Mouse (Mus musculus): ENCODE data around the gene Slc13a3. TPM values are rescaled to one million over a fixed set of nuclear protein-coding genes. Genes with fewer than 3 reads are reported as not detected.

The Slc13a3 gene
- polyA plus RNA-seq, 2 experiments, result 0.23 to 0.47 TPM

DNA sequence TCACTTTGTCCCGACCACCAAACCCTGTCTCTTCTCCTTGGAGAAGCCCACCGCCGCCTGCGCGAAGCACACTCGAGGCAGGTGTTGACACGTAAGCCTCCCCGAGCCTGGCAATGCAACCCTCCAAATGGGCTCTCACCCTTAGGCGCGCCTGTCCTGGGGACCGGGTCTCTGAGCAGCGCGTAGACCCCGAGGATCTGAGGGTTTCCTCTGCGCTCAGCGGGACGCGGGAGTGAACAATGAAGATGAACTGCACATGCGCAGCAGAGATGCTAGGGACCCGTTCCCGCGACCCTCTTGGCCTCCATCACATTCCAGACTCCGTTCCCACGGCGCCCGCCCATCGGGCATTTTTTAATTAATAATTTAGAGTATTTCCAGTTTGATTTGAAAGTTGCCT, 104.5 kb downstream of the Slc13a3 start, which contains the start of gene Zfp663:
Zfp663 (minus strand) TSS at position 234 of the 400 bp plus-strand sequence.
- H3K36me3 ChIP-seq (ENCODE audit: control insufficient read depth, insufficient read depth, low read length), result no peaks in the 10 kb centered on the region
- H3K4me2 ChIP-seq (replicated peaks; ENCODE audit: low read depth, low read length, severe bottlenecking), result peak within 1 kb of the TSS; percentile 49
- no peak within 1 kb of the TSS for H3K27ac ChIP-seq (replicated peaks; ENCODE audit: low read depth, low read length)
- 1% methylated on average over 27 of the region's 27 CpGs for WGBS
- ATAC-seq (ENCODE audit: low FRiP score, low read depth) (no peak), DNase-seq (ENCODE audit: low spot score) (no peak)
- peak within 1 kb of the TSS; percentile 26 for H3K4me3 ChIP-seq (replicated peaks; ENCODE audit: low read length)
- 0 out of 2 replicates have a peak within 1 kb of the TSS, but pooled peaks have one; percentile 34 for H3K9ac ChIP-seq (ENCODE audit: low read depth, low read length, severe bottlenecking)
- no peaks in the 10 kb centered on the region for H3K9me3 ChIP-seq (ENCODE audit: control insufficient read depth, low read length)
- H3K4me1 ChIP-seq (ENCODE audit: control insufficient read depth, insufficient read depth, low read length), result peaks cover 6% of the 10 kb centered on the region; the same call in 1 of the 2 replicates
- H3K27me3 ChIP-seq (ENCODE audit: control insufficient read depth, insufficient read depth, low read length), result peaks cover 32% of the 10 kb centered on the region
- no peak for TF ChIP-seq POLR2A (IDR thresholded peaks at IDR 0.05; ENCODE audit: borderline replicate concordance, extremely low read depth, insufficient read depth, insufficient read length)

DNA sequence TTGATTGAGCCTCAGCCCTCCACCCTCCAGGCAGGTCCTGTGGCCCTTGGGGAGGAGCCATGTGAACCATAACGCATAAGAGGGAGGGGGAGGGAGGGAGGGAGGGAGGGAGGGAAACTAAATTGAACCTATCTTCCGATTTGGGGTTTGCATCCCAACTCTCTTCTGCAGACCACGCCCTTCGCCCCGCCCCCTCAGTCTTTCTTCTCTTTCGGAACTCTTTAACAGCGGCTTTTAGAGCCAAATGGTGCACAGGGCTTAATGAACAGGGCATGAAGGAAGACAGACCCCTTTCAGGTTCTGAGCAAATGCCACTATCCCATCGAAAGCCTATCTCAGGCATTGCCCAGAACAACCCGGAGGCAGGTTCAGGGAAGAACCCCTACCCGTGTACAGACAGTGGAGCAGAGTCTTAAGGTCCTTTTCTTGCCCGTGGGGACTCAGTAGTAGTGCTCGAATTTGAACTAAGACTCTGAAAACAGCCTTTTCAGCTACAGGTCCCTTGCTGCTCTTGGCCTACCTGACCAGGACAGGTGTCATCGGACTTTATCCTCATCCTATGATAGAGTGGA, 105.1 kb downstream of the Slc13a3 start:
- H3K27me3 ChIP-seq (ENCODE audit: control insufficient read depth, insufficient read depth, low read length), result peaks cover 32% of the 10 kb centered on the region
- DNase-seq (ENCODE audit: low spot score) (no peak), ATAC-seq (ENCODE audit: low FRiP score, low read depth) (no peak)
- no peaks in the 10 kb centered on the region for H3K36me3 ChIP-seq (ENCODE audit: control insufficient read depth, insufficient read depth, low read length)
- no peak overlapping the region for H3K27ac ChIP-seq (replicated peaks; ENCODE audit: low read depth, low read length)
- 2% methylated on average over 12 of the region's 13 CpGs for WGBS
- peaks cover 6% of the 10 kb centered on the region; the same call in 1 of the 2 replicates for H3K4me1 ChIP-seq (ENCODE audit: control insufficient read depth, insufficient read depth, low read length)
- peak overlapping the region; percentile 26 for H3K4me3 ChIP-seq (replicated peaks; ENCODE audit: low read length)
- no peaks in the 10 kb centered on the region for H3K9me3 ChIP-seq (ENCODE audit: control insufficient read depth, low read length)
- no peak overlapping the region for H3K9ac ChIP-seq (ENCODE audit: low read depth, low read length, severe bottlenecking)
- H3K4me2 ChIP-seq (replicated peaks; ENCODE audit: low read depth, low read length, severe bottlenecking), result peak overlapping the region; percentile 49
- no peak for TF ChIP-seq POLR2A (IDR thresholded peaks at IDR 0.05; ENCODE audit: borderline replicate concordance, extremely low read depth, insufficient read depth, insufficient read length)

GRCm38 (mm10) chr2:165367047-165367520, 105.9 kb downstream of the Slc13a3 start:
- ATAC-seq (ENCODE audit: low FRiP score, low read depth) (no peak), DNase-seq (ENCODE audit: low spot score) (peak; percentile 40)
- peaks cover 32% of the 10 kb centered on the region for H3K27me3 ChIP-seq (ENCODE audit: control insufficient read depth, insufficient read depth, low read length)
- 0 out of 2 replicates have a peak overlapping the region, but pooled peaks have one; percentile 4 for H3K4me2 ChIP-seq (replicated peaks; ENCODE audit: low read depth, low read length, severe bottlenecking)
- TF ChIP-seq POLR2A (IDR thresholded peaks at IDR 0.05; ENCODE audit: borderline replicate concordance, extremely low read depth, insufficient read depth, insufficient read length), result no peak
- H3K9ac ChIP-seq (ENCODE audit: low read depth, low read length, severe bottlenecking), result no peak overlapping the region
- no peaks in the 10 kb centered on the region for H3K9me3 ChIP-seq (ENCODE audit: control insufficient read depth, low read length)
- no peak overlapping the region for H3K4me3 ChIP-seq (replicated peaks; ENCODE audit: low read length)
- WGBS, result 0% methylated on average over 5 of the region's 8 CpGs
- no peaks in the 10 kb centered on the region for H3K36me3 ChIP-seq (ENCODE audit: control insufficient read depth, insufficient read depth, low read length)
- H3K4me1 ChIP-seq (ENCODE audit: control insufficient read depth, insufficient read depth, low read length), result peaks cover 6% of the 10 kb centered on the region; the same call in 1 of the 2 replicates
- H3K27ac ChIP-seq (replicated peaks; ENCODE audit: low read depth, low read length), result no peak overlapping the region

DNA sequence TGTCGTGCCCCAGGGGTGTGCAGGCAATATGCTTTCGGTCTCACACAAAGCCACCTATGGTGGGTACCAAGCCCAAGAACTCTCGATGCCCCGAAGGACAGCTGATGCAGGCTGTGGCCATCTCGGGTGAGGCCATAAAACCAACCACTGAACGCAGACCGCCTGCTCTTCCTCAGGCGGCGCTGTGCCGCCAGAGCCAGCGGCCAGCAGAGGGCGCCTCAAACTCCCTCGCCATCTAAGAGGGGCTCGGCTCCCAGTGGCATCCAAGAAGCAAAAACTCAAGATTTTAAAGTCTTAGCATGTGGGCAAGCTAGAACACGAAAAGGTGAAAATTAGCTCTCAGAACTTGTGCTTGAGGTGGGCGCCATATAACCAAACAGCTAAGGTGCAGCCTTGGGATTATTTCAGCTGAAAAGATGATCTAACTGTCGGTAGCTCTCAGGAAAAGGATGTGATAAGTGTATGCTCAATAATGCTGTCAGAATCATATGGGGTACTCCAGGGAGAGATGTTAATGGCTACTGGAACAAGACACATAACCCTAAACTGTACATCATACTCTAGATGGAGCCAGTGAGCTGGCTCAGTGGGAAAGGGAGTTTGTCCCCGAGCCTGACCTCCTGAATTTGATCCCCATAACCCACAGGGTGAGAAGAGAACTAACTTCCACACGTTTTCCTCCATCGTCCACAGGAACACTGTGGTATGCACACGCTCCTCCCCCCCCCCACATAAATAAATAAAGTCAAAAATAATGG, 108.5 kb downstream of the Slc13a3 start:
- Histone ChIP-seq H3K4me3 (replicated peaks; ENCODE audit: low read length) (no peak overlapping the region), H3K9me3 (ENCODE audit: control insufficient read depth, low read length) (no peaks in the 10 kb centered on the region), H3K27ac (replicated peaks; ENCODE audit: low read depth, low read length) (no peak overlapping the region), H3K36me3 (ENCODE audit: control insufficient read depth, insufficient read depth, low read length) (no peaks in the 10 kb centered on the region), H3K9ac (ENCODE audit: low read depth, low read length, severe bottlenecking) (no peak overlapping the region), H3K27me3 (ENCODE audit: control insufficient read depth, insufficient read depth, low read length) (peaks cover 32% of the 10 kb centered on the region), H3K4me1 (ENCODE audit: control insufficient read depth, insufficient read depth, low read length) (peaks cover 6% of the 10 kb centered on the region; the same call in 1 of the 2 replicates), H3K4me2 (replicated peaks; ENCODE audit: low read depth, low read length, severe bottlenecking) (0 out of 2 replicates have a peak overlapping the region, but pooled peaks have one; percentile 23)
- 12% methylated on average over 21 of the region's 21 CpGs for WGBS
- DNase-seq (ENCODE audit: low spot score) (peak; percentile 28), ATAC-seq (ENCODE audit: low FRiP score, low read depth) (0 out of 2 replicates have a peak, but pooled peaks have one; percentile 44)
- no peak for TF ChIP-seq POLR2A (IDR thresholded peaks at IDR 0.05; ENCODE audit: borderline replicate concordance, extremely low read depth, insufficient read depth, insufficient read length)

- peaks cover 22% of the 10 kb centered on the region for H3K27me3 ChIP-seq (ENCODE audit: control insufficient read depth, insufficient read depth, low read length)
- WGBS, result 84% methylated on average over 6 of the region's 6 CpGs
Measured at GRCm38 (mm10) chr2:165363282-165363681, 109.7 kb downstream of the Slc13a3 start.

More at GRCm38 (mm10) chr2:165363282-165363681, 109.7 kb downstream of the Slc13a3 start:
- ATAC-seq (ENCODE audit: low FRiP score, low read depth) (no peak), DNase-seq (ENCODE audit: low spot score) (no peak)
- Histone ChIP-seq H3K4me2 (replicated peaks; ENCODE audit: low read depth, low read length, severe bottlenecking) (no peak overlapping the region), H3K9ac (ENCODE audit: low read depth, low read length, severe bottlenecking) (no peak overlapping the region), H3K9me3 (ENCODE audit: control insufficient read depth, low read length) (no peaks in the 10 kb centered on the region), H3K36me3 (ENCODE audit: control insufficient read depth, insufficient read depth, low read length) (no peaks in the 10 kb centered on the region), H3K4me1 (ENCODE audit: control insufficient read depth, insufficient read depth, low read length) (peaks cover 3% of the 10 kb centered on the region; the same call in 1 of the 2 replicates), H3K4me3 (replicated peaks; ENCODE audit: low read length) (no peak overlapping the region), H3K27ac (replicated peaks; ENCODE audit: low read depth, low read length) (no peak overlapping the region)
- no peak for TF ChIP-seq POLR2A (IDR thresholded peaks at IDR 0.05; ENCODE audit: borderline replicate concordance, extremely low read depth, insufficient read depth, insufficient read length)
